Mouse (Mus musculus) lung, embryonic 16.5 days (tissue): ENCODE measurements at regions not wholly inside any gene's neighbourhood (a gene's known extent, or its start where the extent isn't known, plus 50 kb on each side); places are given as distances from the start of the nearest gene placed in this dataset.

Experiments
- ATAC-seq: fragments of 200-750 bp; cut with Nextera tagmentation; 2 replicates; pipeline ENCODE4 v1.8.0; 2017; ENCODE audit warnings: low read depth, mild to moderate bottlenecking, moderate library complexity
- H3K27ac ChIP-seq: fragments of 300-500 bp; sonication (generic); 2 replicates; pipeline ENCODE4 v1.5.1; 2014; ENCODE audit warnings: mild to moderate bottlenecking, control low read depth, low read length
- H3K27me3 ChIP-seq: fragments of 300-500 bp; sonication (generic); 2 replicates; pipeline ENCODE4 v1.6.1; 2014; ENCODE audit warnings: low read depth, low read length, mixed read lengths; ENCODE audit not compliant: control insufficient read depth, insufficient read depth
- H3K36me3 ChIP-seq: fragments of 300-500 bp; sonication (generic); 2 replicates; pipeline ENCODE4 v1.6.1; 2014; ENCODE audit warnings: low read length; ENCODE audit not compliant: control insufficient read depth, insufficient read depth
- H3K4me1 ChIP-seq: fragments of 300-500 bp; sonication (generic); replicated peaks from 2 replicates; pipeline ENCODE4 v1.6.1; 2014; ENCODE audit warnings: low read length, mixed read lengths; ENCODE audit not compliant: control insufficient read depth, insufficient read depth
- H3K4me2 ChIP-seq: fragments of 300-500 bp; sonication (generic); 2 replicates; pipeline ENCODE4 v1.6.1; 2014; ENCODE audit warnings: low read depth, low read length, control low read depth
- H3K4me3 ChIP-seq: fragments of 300-500 bp; sonication (generic); 2 replicates; pipeline ENCODE4 v1.5.1; 2014; ENCODE audit warnings: mild to moderate bottlenecking, low read length, control low read depth
- H3K9ac ChIP-seq: fragments of 300-500 bp; sonication (generic); 2 replicates; pipeline ENCODE4 v1.6.1; 2014; ENCODE audit warnings: low read length, control low read depth
- H3K9me3 ChIP-seq: fragments of 300-500 bp; sonication (generic); 2 replicates; pipeline ENCODE4 v1.6.1; 2016; ENCODE audit warnings: low read length; ENCODE audit not compliant: control insufficient read depth
- WGBS: fragments of 180-500 bp; shearing (Covaris S2); extraction: QIAGEN DNeasy Blood & Tissue Kit; methylation state at CpG from one replicate; pipeline ENCODE4 v1.1.7; 2014; 5-methylcytosine and 5-hydroxymethylcytosine counted together

- Histone ChIP-seq H3K4me1 (no peaks in the 10 kb centered on the region), H3K4me2 (no peak overlapping the region), H3K27me3 (no peaks in the 10 kb centered on the region), H3K4me3 (no peak overlapping the region), H3K36me3 (no peaks in the 10 kb centered on the region), H3K9ac (no peak overlapping the region), H3K27ac (no peak overlapping the region), H3K9me3 (no peaks in the 10 kb centered on the region)
- no peak for ATAC-seq
- WGBS = 88% methylated on average over 3 of the region's 3 CpGs
Measured at GRCm38 (mm10) chr1:7451660-7452155, 2644.0 kb downstream of the Gm37988 start.

DNA sequence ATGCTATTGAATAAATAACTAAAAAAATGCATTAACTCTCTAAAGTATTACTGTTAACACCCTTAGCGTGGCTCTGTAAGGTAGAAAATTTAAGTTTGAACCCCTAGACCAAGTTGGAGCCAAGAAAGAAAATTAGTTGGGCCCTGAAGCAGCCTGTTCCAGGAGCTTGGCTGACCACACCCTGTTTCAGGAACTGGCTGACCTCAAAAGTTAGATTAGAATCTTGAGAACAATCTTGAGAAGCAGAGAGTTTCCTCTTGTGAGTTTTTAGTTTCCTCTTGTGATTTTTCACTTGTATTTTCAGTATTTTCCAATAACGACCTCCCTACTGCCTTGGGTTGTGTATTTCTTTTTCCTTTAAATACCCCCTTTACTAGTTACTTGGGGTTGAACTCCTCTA, 2647.2 kb downstream of the Gm37988 start:
- H3K27ac ChIP-seq = no peak overlapping the region

DNA sequence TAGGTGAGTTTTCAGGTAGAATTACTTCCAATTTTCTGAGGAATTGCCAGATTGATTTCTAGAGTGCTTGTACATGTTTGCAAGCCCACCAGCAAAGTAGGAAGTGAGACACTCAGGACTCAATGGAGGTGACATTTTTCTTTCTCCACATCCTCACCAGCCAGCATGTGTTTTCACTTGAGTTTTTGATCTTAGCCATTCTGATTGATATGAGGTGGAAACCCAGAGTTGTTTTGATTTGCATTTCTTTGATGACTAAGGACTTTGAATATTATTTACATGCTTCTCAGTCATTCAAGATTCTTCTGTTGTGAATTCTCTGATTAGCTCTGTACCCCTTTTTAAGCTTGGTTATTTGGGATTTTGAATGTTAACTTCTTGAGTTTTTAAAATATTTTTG, 2650.2 kb downstream of the Gm37988 start:
- Histone ChIP-seq H3K4me2 (no peak overlapping the region), H3K27ac (no peak overlapping the region), H3K9ac (no peak overlapping the region), H3K4me1 (no peaks in the 10 kb centered on the region), H3K4me3 (no peak overlapping the region), H3K9me3 (no peaks in the 10 kb centered on the region), H3K36me3 (no peaks in the 10 kb centered on the region), H3K27me3 (no peaks in the 10 kb centered on the region)
- ATAC-seq = no peak

More for the DNA sequence above, 2647.2 kb downstream of the Gm37988 start:
- no peak overlapping the region for H3K9ac ChIP-seq
- no peak overlapping the region for H3K4me3 ChIP-seq
- H3K9me3 ChIP-seq = no peaks in the 10 kb centered on the region
- no peaks in the 10 kb centered on the region for H3K27me3 ChIP-seq
- no peaks in the 10 kb centered on the region for H3K36me3 ChIP-seq
- WGBS = 49% methylated on average over 2 of the region's 2 CpGs
- H3K4me2 ChIP-seq = no peak overlapping the region
- H3K4me1 ChIP-seq = no peaks in the 10 kb centered on the region
- no peak for ATAC-seq

DNA sequence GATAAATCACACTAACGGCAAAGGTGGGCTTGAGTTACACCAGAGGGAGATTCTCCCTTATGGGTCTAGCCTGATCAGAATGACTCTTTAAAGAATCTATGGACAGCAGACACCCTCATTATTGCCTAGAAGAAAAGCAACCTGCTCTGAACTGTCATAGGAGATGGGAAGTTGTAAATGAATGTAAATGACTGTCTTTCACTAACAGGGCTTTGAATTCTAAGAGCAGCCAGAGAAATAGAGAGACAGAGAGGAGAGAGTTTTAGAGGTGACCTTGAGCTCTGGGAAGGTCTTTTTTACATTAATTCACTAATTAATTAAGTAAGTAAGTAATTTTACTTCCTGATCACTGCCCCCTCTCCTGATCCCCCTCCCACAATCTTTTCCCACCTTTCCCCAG, 2686.4 kb downstream of the Gm37988 start:
- Histone ChIP-seq H3K9me3 (no peaks in the 10 kb centered on the region), H3K4me3 (no peak overlapping the region), H3K4me1 (no peaks in the 10 kb centered on the region), H3K9ac (no peak overlapping the region), H3K4me2 (no peak overlapping the region), H3K36me3 (no peaks in the 10 kb centered on the region), H3K27me3 (no peaks in the 10 kb centered on the region), H3K27ac (no peak overlapping the region)
- WGBS = 88% methylated on average over 1 of the region's 1 CpGs
- ATAC-seq = no peak

- no peaks in the 10 kb centered on the region for H3K4me1 ChIP-seq
- no peaks in the 10 kb centered on the region for H3K36me3 ChIP-seq
- H3K27me3 ChIP-seq = no peaks in the 10 kb centered on the region
- H3K4me2 ChIP-seq = no peak overlapping the region
- WGBS = 42% methylated on average over 6 of the region's 6 CpGs
- H3K9ac ChIP-seq = no peak overlapping the region
- H3K4me3 ChIP-seq = no peak overlapping the region
- no peaks in the 10 kb centered on the region for H3K9me3 ChIP-seq
- ATAC-seq = no peak
- no peak overlapping the region for H3K27ac ChIP-seq
Measured at GRCm38 (mm10) chr1:7499042-7499441, 2691.3 kb downstream of the Gm37988 start.

GRCm38 (mm10) chr1:7502363-7502762, 2694.7 kb downstream of the Gm37988 start:
- Histone ChIP-seq H3K4me1 (no peaks in the 10 kb centered on the region), H3K9ac (no peak overlapping the region), H3K4me2 (no peak overlapping the region), H3K27ac (no peak overlapping the region), H3K9me3 (no peaks in the 10 kb centered on the region), H3K4me3 (no peak overlapping the region), H3K36me3 (no peaks in the 10 kb centered on the region), H3K27me3 (no peaks in the 10 kb centered on the region)
- ATAC-seq = no peak
- 65% methylated on average over 2 of the region's 2 CpGs for WGBS

DNA sequence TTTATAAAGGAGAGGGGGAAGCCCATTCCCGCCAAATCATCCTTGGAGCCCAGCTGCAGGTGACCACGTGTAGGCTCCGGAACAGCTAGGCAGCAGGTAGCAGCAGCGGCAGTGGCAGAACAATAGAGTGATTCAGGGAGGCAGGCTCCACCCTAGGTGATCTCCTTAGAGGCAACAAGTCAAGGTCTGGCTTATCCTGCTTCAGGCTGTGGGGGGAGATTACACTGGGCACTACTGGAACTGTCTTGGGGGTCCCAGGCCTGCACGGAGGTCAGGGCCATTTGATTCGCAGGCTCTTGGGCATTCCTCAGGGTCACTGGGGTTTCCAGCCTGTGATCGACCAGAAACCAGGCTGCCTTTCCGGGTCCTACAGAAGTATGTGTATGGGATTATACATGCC, 2711.1 kb downstream of the Gm37988 start:
- H3K27me3 ChIP-seq = no peaks in the 10 kb centered on the region
- H3K27ac ChIP-seq = no peak overlapping the region
- no peaks in the 10 kb centered on the region for H3K9me3 ChIP-seq
- H3K4me1 ChIP-seq = no peaks in the 10 kb centered on the region
- no peak overlapping the region for H3K4me3 ChIP-seq
- no peaks in the 10 kb centered on the region for H3K36me3 ChIP-seq
- no peak overlapping the region for H3K4me2 ChIP-seq
- no peak overlapping the region for H3K9ac ChIP-seq
- ATAC-seq = no peak
- WGBS = 68% methylated on average over 8 of the region's 8 CpGs

DNA sequence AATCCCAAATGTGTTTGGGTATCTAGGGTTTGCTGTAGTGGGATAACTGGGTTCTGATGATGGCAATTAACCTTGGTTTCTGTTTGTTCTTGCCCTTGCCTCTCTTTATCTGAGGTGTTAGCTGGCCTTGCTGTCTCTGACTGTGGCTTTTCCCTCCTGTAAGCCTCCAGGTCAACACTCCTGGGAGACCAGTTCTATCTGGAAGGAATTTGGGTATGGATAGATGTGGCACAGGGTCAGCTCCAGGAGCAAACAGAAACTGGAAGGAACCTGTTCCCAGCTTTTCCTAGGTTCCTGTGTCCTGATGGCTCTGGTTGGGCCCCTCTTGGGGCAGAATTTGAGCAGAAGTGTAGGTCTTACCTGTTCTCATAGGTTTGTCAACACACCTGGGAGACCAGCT, 2725.8 kb downstream of the Gm37988 start:
- no peak overlapping the region for H3K4me2 ChIP-seq
- no peaks in the 10 kb centered on the region for H3K36me3 ChIP-seq
- H3K9me3 ChIP-seq = no peaks in the 10 kb centered on the region
- ATAC-seq = no peak
- no peak overlapping the region for H3K27ac ChIP-seq
- H3K27me3 ChIP-seq = no peaks in the 10 kb centered on the region
- H3K9ac ChIP-seq = no peak overlapping the region
- H3K4me3 ChIP-seq = no peak overlapping the region
- H3K4me1 ChIP-seq = no peaks in the 10 kb centered on the region

GRCm38 (mm10) chr1:7535191-7535590, 2727.5 kb downstream of the Gm37988 start:
- ATAC-seq = no peak
- no peaks in the 10 kb centered on the region for H3K36me3 ChIP-seq
- H3K4me2 ChIP-seq = no peak overlapping the region
- no peak overlapping the region for H3K27ac ChIP-seq
- no peak overlapping the region for H3K4me3 ChIP-seq
- H3K9me3 ChIP-seq = no peaks in the 10 kb centered on the region
- no peaks in the 10 kb centered on the region for H3K27me3 ChIP-seq
- no peaks in the 10 kb centered on the region for H3K4me1 ChIP-seq
- no peak overlapping the region for H3K9ac ChIP-seq

DNA sequence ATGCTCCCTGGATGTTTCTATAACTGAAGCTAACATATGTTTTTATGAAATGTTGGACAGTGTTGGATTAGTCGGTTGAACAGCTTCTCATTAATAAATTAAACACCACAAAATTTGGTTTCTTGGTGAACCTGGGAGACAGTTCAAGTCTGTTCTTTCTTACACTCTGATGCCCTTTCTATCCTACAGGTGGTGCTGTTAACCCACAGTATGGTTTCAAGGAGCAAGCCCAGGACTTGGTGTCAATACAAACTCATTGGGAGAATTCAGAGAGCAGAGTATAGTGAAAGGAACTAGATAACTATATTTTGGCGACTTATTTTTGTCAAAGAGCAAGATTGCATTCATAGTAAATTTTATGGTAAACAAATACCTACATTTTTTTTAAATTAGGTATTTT, 2735.8 kb downstream of the Gm37988 start:
- H3K36me3 ChIP-seq = no peaks in the 10 kb centered on the region
- no peaks in the 10 kb centered on the region for H3K4me1 ChIP-seq
- no peak for ATAC-seq
- no peak overlapping the region for H3K27ac ChIP-seq
- H3K9me3 ChIP-seq = no peaks in the 10 kb centered on the region
- 19% methylated on average over 2 of the region's 2 CpGs for WGBS
- H3K4me2 ChIP-seq = no peak overlapping the region
- H3K9ac ChIP-seq = no peak overlapping the region
- no peak overlapping the region for H3K4me3 ChIP-seq
- H3K27me3 ChIP-seq = no peaks in the 10 kb centered on the region
